Mouse (Mus musculus) hindbrain, embryonic 16.5 days (tissue): Measurements from ENCODE around the gene Sp2. TPM values are rescaled to one million over a fixed set of nuclear protein-coding genes. Genes with fewer than 3 reads are reported as not detected.

Experiments used
- ATAC-seq: fragments of 200-750 bp; cut with Nextera tagmentation; 2 replicates; pipeline ENCODE4 v1.8.0; 2017; ENCODE audit warnings: moderate TSS enrichment, moderate library complexity
- H3K27ac ChIP-seq: fragments of 300-500 bp; sonication (generic); 2 replicates; pipeline ENCODE4 v1.5.1; 2014; ENCODE audit warnings: low read depth, mild to moderate bottlenecking, control low read depth, low read length, moderate library complexity
- H3K27me3 ChIP-seq: fragments of 300-500 bp; sonication (generic); replicated peaks from 2 replicates; pipeline ENCODE4 v1.6.1; 2014; ENCODE audit warnings: low read length; ENCODE audit not compliant: control insufficient read depth, insufficient read depth
- H3K36me3 ChIP-seq: fragments of 300-500 bp; sonication (generic); 2 replicates; pipeline ENCODE4 v1.6.1; 2014; ENCODE audit warnings: mild to moderate bottlenecking, low read length, moderate library complexity, mixed read lengths; ENCODE audit not compliant: control insufficient read depth, insufficient read depth
- H3K4me1 ChIP-seq: fragments of 300-500 bp; sonication (generic); 2 replicates; pipeline ENCODE4 v1.6.1; 2014; ENCODE audit warnings: low read depth, low read length; ENCODE audit not compliant: control insufficient read depth, insufficient read depth
- H3K4me2 ChIP-seq: fragments of 300-500 bp; sonication (generic); 2 replicates; pipeline ENCODE4 v1.6.1; 2014; ENCODE audit warnings: mild to moderate bottlenecking, low read length, control low read depth, moderate library complexity
- H3K4me3 ChIP-seq: fragments of 300-500 bp; sonication (generic); 2 replicates; pipeline ENCODE4 v1.5.1; 2014; ENCODE audit warnings: mild to moderate bottlenecking, low read length, control low read depth, moderate library complexity
- H3K9ac ChIP-seq: fragments of 300-500 bp; sonication (generic); 2 replicates; pipeline ENCODE4 v1.6.1; 2014; ENCODE audit warnings: low read depth, mild to moderate bottlenecking, control low read depth, low read length, moderate library complexity
- H3K9me3 ChIP-seq: fragments of 300-500 bp; sonication (generic); 2 replicates; pipeline ENCODE4 v1.6.1; 2014; ENCODE audit warnings: mild to moderate bottlenecking, low read length, moderate library complexity; ENCODE audit not compliant: control insufficient read depth
- WGBS: fragments of 180-500 bp; shearing (Covaris S2); extraction: QIAGEN DNeasy Blood & Tissue Kit; methylation state at CpG from one replicate; pipeline ENCODE4 v1.1.7; 2014; 5-methylcytosine and 5-hydroxymethylcytosine counted together
- polyA plus RNA-seq: library from polyadenylated mRNA; unstranded; fragments of >200 nt; fragmentation: Nextera tagmentation; extraction: Ambion mirVana; gene quantifications from 2 replicates; pipeline ENCODE4 v1.2.1, GENCODE M21; 2015

Gene Sp2
- polyA plus RNA-seq, 1 experiment from 2014 or later, result 13.5 TPM

DNA sequence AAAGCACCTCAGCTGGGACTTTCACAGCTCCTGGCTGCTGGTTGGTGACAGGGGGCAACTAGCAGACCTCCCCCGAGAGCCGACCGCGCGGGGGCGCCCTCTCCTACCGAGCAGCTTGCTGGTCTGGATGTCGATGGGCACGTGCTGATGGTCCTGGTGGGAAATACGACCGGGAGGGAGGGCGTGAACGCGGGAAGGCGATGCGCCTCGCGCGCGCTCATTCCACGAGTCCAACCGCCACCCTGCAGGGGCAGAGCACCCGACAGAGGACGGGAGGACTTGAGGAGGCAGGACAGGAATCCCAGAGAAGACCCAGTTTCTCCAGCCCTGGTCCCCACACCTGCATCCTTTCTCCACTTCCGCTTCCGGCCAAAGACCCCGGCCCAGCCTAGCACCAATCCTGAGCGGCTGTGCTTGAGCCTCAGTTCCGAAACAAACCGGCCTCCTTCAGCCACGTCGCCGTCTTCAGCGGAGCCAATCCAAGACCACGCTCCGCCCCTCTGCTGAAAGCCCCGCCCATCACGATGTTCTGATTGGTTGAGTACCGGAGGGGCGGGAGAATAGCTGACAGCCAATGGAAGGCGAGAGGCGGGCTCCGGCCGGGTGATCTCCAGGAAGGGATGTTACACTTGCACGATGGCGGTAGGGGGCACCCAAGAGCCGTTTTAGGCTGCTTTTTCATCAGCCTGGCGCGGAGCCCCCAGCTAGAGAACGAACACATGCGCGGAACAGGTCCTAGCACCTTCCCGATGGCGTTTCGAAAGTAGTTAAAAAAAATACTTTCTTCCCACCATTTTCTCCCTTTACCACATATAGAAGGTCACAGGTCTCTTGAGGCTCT lies 66.5 kb downstream of the Sp2 start, which contains the start of gene Cdk5rap3:
Gene Cdk5rap3, minus strand, starts transcription at position 453 of the 841 bp plus-strand sequence.
- under 1% methylated on average over 55 of the region's 55 CpGs for WGBS
- peak within 1 kb of the TSS; percentile 53 for H3K4me3 ChIP-seq
- H3K9me3 ChIP-seq, result no peaks in the 10 kb centered on the region
- peak; percentile 99 for ATAC-seq
- H3K27ac ChIP-seq, result peak within 1 kb of the TSS; percentile 48
- peaks cover 9% of the 10 kb centered on the region for H3K4me1 ChIP-seq
- peak within 1 kb of the TSS; percentile 76 for H3K9ac ChIP-seq
- no peaks in the 10 kb centered on the region for H3K27me3 ChIP-seq
- H3K4me2 ChIP-seq, result peak within 1 kb of the TSS; percentile 93
- 0 out of 2 replicates have a peak, but pooled peaks cover 2% of the 10 kb centered on the region for H3K36me3 ChIP-seq

DNA sequence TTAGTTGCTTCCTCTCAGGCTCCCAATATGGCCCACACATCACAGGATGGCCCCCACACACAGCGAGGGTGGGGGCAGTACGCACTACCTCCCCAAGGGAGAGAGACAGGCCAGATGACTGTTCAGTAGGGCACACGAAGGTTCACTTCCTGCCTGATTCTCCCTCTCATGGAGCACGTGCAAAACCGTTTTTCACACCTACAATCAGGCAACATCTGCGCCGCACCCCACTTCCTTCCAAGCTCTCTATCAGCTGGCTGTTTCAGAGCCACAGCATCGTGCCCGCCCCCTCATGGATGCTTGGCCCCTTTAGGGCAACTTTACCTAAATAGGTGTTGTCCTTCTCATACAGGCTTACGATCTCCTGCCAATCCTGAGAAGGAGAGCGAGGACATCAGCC lies 70.1 kb downstream of the Sp2 start:
- WGBS, result 89% methylated on average over 11 of the region's 11 CpGs
- ATAC-seq, result no peak

DNA sequence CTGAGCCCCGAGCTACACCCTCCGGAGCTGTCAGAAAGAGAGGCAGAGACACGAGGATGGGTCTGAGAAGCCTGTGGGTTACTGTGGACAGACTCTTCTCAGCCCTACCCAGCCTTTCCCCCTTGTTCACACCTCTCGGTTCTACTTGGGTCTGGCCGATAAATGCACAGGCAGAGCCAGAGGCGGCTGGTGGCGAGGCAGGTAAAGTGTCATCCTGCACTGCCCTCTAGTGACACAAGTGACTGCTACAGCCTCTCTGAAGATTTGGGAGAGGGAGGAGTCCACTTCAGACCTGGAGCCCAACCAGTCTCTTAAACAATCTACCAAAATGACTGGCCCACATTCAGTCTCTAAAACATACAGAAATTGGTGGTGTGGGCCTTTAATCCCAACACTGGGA lies 72.8 kb downstream of the Sp2 start:
- Histone ChIP-seq H3K9ac (no peak overlapping the region), H3K9me3 (no peaks in the 10 kb centered on the region), H3K36me3 (peaks cover 12% of the 10 kb centered on the region), H3K4me2 (no peak overlapping the region), H3K27me3 (no peaks in the 10 kb centered on the region), H3K27ac (no peak overlapping the region), H3K4me1 (peaks cover 19% of the 10 kb centered on the region), H3K4me3 (no peak overlapping the region)
- WGBS, result 23% methylated on average over 7 of the region's 7 CpGs
- peak; percentile 74 for ATAC-seq

More for the DNA sequence above, 70.1 kb downstream of the Sp2 start:
- peaks cover 10% of the 10 kb centered on the region for H3K36me3 ChIP-seq
- no peak overlapping the region for H3K9ac ChIP-seq
- H3K4me2 ChIP-seq, result no peak overlapping the region
- H3K9me3 ChIP-seq, result no peaks in the 10 kb centered on the region
- H3K27ac ChIP-seq, result no peak overlapping the region
- no peak overlapping the region for H3K4me3 ChIP-seq
- peaks cover 16% of the 10 kb centered on the region for H3K4me1 ChIP-seq
- no peaks in the 10 kb centered on the region for H3K27me3 ChIP-seq

DNA sequence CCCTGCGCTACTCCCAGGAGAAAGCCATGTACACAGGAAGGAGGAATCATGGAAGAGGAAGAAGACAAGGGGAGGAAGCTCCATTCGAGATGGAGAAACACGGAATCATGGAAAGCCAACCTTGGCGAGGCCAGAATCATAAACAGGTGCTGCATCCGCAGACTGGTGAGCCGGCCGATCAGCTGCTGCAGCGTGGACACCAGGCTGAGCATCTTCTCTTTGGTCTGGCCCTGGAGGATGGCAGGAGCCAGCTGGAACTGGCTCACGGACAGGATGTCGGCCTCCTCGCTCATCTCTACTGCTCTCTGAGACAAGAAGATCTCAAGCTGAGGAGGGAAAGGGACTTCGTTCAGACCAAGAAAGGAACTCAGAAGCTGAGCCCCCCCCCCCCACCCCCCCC lies 74.2 kb downstream of the Sp2 start:
- 78% methylated on average over 12 of the region's 12 CpGs for WGBS
- H3K4me2 ChIP-seq, result no peak overlapping the region
- ATAC-seq, result no peak
- H3K27me3 ChIP-seq, result no peaks in the 10 kb centered on the region
- H3K27ac ChIP-seq, result no peak overlapping the region
- H3K4me1 ChIP-seq, result peaks cover 20% of the 10 kb centered on the region
- H3K9ac ChIP-seq, result no peak overlapping the region
- no peak overlapping the region for H3K4me3 ChIP-seq
- no peaks in the 10 kb centered on the region for H3K9me3 ChIP-seq
- H3K36me3 ChIP-seq, result peaks cover 12% of the 10 kb centered on the region

DNA sequence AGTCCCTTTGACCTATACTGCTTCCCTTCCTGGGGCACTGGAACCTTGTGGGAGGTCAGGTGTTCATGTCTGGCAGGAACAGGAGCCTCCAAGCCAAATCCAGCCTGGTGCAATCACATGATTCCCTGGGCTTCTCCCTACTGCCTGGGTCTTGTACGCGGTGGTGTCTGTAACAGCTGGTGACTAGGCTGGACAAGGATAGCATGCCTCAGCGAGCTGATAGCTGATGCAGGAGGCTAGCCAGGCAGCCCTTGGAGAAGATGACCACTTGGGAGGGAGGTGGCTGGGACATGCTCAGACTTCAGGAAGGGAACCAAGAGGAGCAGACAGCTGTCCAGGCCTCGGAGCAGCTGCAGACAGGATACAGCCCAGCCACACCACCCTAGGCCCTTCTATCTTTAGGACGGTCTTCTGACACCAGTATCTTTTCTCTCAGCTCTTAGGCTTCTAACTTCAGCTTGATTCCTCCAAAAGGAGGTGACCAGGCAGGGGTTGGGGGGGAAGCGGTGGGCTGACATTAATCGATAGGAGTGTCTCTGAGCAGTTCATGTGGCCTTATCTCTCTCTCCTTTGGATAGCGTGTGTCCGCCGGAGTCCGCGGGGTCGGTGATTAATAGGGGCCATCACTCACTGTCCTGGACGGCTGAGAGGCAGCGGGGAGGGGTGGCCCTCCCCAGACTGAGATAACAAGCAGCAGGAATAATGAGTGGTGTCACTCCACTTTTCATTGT lies 76.2 kb downstream of the Sp2 start:
- Histone ChIP-seq H3K9ac (peak overlapping the region; percentile 52), H3K9me3 (no peaks in the 10 kb centered on the region), H3K27me3 (no peaks in the 10 kb centered on the region), H3K4me2 (no peak overlapping the region), H3K4me1 (peaks cover 37% of the 10 kb centered on the region), H3K27ac (peak overlapping the region; percentile 63), H3K4me3 (no peak overlapping the region), H3K36me3 (peaks cover 9% of the 10 kb centered on the region)
- ATAC-seq, result no peak
- 27% methylated on average over 15 of the region's 15 CpGs for WGBS

Other genes with a start within 250 kb of the Sp2 start
- gene Snx11, start 205.4 kb downstream of the Sp2 start, polyA plus RNA-seq, result 52.2 and 55.9 TPM in 2 replicates
- 51.6 and 52.0 TPM in 2 replicates for gene Cbx1, start 193.8 kb downstream of the Sp2 start, polyA plus RNA-seq
- gene Nfe2l1, start 153.0 kb downstream of the Sp2 start, polyA plus RNA-seq, result 83.3 and 86.9 TPM in 2 replicates
- gene Copz2, start 133.1 kb downstream of the Sp2 start, polyA plus RNA-seq, result 22.2 and 27.4 TPM in 2 replicates
- 81.2 and 84.8 TPM in 2 replicates for gene Cdk5rap3, start 66.5 kb downstream of the Sp2 start, polyA plus RNA-seq
- 0.35 and 0.60 TPM in 2 replicates for gene Prr15l, start 54.9 kb downstream of the Sp2 start, polyA plus RNA-seq
- gene Pnpo, start 39.0 kb downstream of the Sp2 start, polyA plus RNA-seq, result 36.2 and 37.3 TPM in 2 replicates
- 0.32 and 0.35 TPM in 2 replicates for gene Sp6, start 30.4 kb upstream of the Sp2 start, polyA plus RNA-seq
- 14.5 and 16.8 TPM in 2 replicates for gene Scrn2, start 47.0 kb upstream of the Sp2 start, polyA plus RNA-seq
- 3.4 and 3.9 TPM in 2 replicates for gene Lrrc46, start 58.4 kb upstream of the Sp2 start, polyA plus RNA-seq
- gene Mrpl10, start 58.6 kb upstream of the Sp2 start, polyA plus RNA-seq, result 63.4 and 66.9 TPM in 2 replicates
- gene Osbpl7, start 67.7 kb upstream of the Sp2 start, polyA plus RNA-seq, result 12.5 and 12.9 TPM in 2 replicates
- 0.15 and 0.22 TPM in 2 replicates for gene Tbx21, start 132.4 kb upstream of the Sp2 start, polyA plus RNA-seq
- 7.2 and 7.8 TPM in 2 replicates for gene Tbkbp1, start 168.5 kb upstream of the Sp2 start, polyA plus RNA-seq
- 29.7 and 31.4 TPM in 2 replicates for gene Kpnb1, start 204.9 kb upstream of the Sp2 start, polyA plus RNA-seq